Mouse (Mus musculus): ENCODE results near the gene Kcna6. TPM values are rescaled to one million over a fixed set of nuclear protein-coding genes. Genes with fewer than 3 reads are reported as not detected.

Kcna6 gene
- polyA plus RNA-seq (2012; rRNA removed), result 0.05 and 0.16 TPM in 2 replicates

- no peak for DNase-seq (ENCODE audit: low read depth in 1 of 2, low spot score in 2 of 2)
- H3K27me3 ChIP-seq (ENCODE audit: control insufficient read depth, insufficient read depth, low read length), result peaks cover 2% of the 10 kb centered on the region; the same call in 1 of the 2 replicates
- H3K36me3 ChIP-seq (ENCODE audit: control insufficient read depth, insufficient read depth, low read length), result no peaks in the 10 kb centered on the region
- TF ChIP-seq CTCF (IDR thresholded peaks at IDR 0.05; ENCODE audit: extremely low read depth, insufficient read depth, insufficient read length, insufficient replicate concordance), result no peak
- no peak for TF ChIP-seq POLR2A (IDR thresholded peaks at IDR 0.05; ENCODE audit: low read depth, low read length)
- H3K4me1 ChIP-seq (ENCODE audit: control insufficient read depth, insufficient read depth, insufficient read length), result no peaks in the 10 kb centered on the region
- H3K27ac ChIP-seq (ENCODE audit: insufficient read depth, low read length), result no peak within 1 kb of the TSS
- H3K4me3 ChIP-seq (ENCODE audit: extremely low read depth, insufficient read depth, insufficient read length), result no peak within 1 kb of the TSS
- 6% methylated on average over 36 of the region's 36 CpGs for WGBS
Observed at GRCm38 (mm10) chr6:126740211-126741142, at the start of gene Kcna6. Kcna6 (minus strand) TSS chr6:126740674.

- 76% methylated on average over 8 of the region's 8 CpGs for WGBS
- Histone ChIP-seq H3K36me3 (ENCODE audit: control insufficient read depth, insufficient read depth, low read length) (no peaks in the 10 kb centered on the region), H3K27me3 (ENCODE audit: control insufficient read depth, insufficient read depth, low read length) (no peaks in the 10 kb centered on the region), H3K27ac (ENCODE audit: insufficient read depth, low read length) (no peak overlapping the region), H3K4me1 (ENCODE audit: control insufficient read depth, insufficient read depth, insufficient read length) (peaks cover 3% of the 10 kb centered on the region; the same call in 1 of the 2 replicates), H3K4me3 (ENCODE audit: extremely low read depth, insufficient read depth, insufficient read length) (no peak overlapping the region)
- no peak for TF ChIP-seq POLR2A (IDR thresholded peaks at IDR 0.05; ENCODE audit: low read depth, low read length)
- TF ChIP-seq CTCF (IDR thresholded peaks at IDR 0.05; ENCODE audit: extremely low read depth, insufficient read depth, insufficient read length, insufficient replicate concordance), result no peak
- no peak for DNase-seq (ENCODE audit: low read depth in 1 of 2, low spot score in 2 of 2)
Observed at GRCm38 (mm10) chr6:126788863-126789262, 48.4 kb upstream of the Kcna6 start.

DNA sequence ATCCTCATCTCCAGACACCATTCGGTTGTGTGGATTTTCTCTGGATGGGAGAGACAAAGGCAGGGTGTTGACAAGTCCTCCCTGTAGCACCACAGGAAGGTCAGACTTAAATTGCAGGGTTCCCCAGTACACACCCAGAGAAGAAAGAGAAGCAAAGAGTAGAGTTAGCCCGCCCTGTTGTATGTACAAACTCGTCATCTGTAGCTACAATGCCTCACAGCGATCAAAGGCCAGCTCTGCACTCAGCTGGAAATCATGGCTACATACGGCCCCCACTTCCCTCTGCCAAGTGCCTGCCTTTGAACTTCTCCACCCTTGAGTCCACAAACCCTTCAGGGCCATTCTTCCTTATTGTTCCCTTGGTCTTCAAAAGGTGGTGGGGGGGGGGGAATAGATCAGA lies 43.7 kb upstream of the Kcna6 start:
- 69% methylated on average over 5 of the region's 5 CpGs for WGBS
- Histone ChIP-seq H3K4me1 (ENCODE audit: control insufficient read depth, insufficient read depth, insufficient read length) (no peaks in the 10 kb centered on the region), H3K27ac (ENCODE audit: insufficient read depth, low read length) (no peak overlapping the region), H3K27me3 (ENCODE audit: control insufficient read depth, insufficient read depth, low read length) (no peaks in the 10 kb centered on the region), H3K36me3 (ENCODE audit: control insufficient read depth, insufficient read depth, low read length) (no peaks in the 10 kb centered on the region), H3K4me3 (ENCODE audit: extremely low read depth, insufficient read depth, insufficient read length) (no peak overlapping the region)
- DNase-seq (ENCODE audit: low read depth in 1 of 2, low spot score in 2 of 2), result no peak
- TF ChIP-seq CTCF (IDR thresholded peaks at IDR 0.05; ENCODE audit: extremely low read depth, insufficient read depth, insufficient read length, insufficient replicate concordance), result no peak
- no peak for TF ChIP-seq POLR2A (IDR thresholded peaks at IDR 0.05; ENCODE audit: low read depth, low read length)

DNA sequence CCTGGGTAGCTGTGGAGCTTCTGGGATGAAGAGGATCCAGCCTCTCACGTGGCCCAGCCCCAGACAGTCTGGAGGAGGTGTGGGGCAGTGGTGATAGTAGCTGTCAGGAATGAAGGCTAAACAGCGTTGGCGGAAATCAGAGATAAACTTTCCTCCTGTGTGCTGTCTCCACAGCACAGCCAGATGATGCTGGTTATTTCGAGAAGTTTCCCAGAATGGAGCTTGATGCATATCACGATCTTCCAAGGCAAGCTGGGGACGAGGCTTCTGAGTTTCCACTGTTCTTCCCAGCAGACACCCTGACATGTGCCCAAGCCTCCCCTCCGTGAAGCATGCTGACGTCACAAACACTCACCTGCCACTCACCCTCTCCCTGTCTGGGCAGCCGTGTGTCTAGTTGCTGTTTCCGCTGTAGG lies 43.2 kb upstream of the Kcna6 start:
- no peak for DNase-seq (ENCODE audit: low read depth in 1 of 2, low spot score in 2 of 2)
- Histone ChIP-seq H3K36me3 (ENCODE audit: control insufficient read depth, insufficient read depth, low read length) (no peaks in the 10 kb centered on the region), H3K4me1 (ENCODE audit: control insufficient read depth, insufficient read depth, insufficient read length) (no peaks in the 10 kb centered on the region), H3K27ac (ENCODE audit: insufficient read depth, low read length) (no peak overlapping the region), H3K4me3 (ENCODE audit: extremely low read depth, insufficient read depth, insufficient read length) (no peak overlapping the region), H3K27me3 (ENCODE audit: control insufficient read depth, insufficient read depth, low read length) (no peaks in the 10 kb centered on the region)
- 77% methylated on average over 10 of the region's 10 CpGs for WGBS
- TF ChIP-seq POLR2A (IDR thresholded peaks at IDR 0.05; ENCODE audit: low read depth, low read length) (no peak), CTCF (IDR thresholded peaks at IDR 0.05; ENCODE audit: extremely low read depth, insufficient read depth, insufficient read length, insufficient replicate concordance) (no peak)

- no peaks in the 10 kb centered on the region for H3K4me1 ChIP-seq (ENCODE audit: control insufficient read depth, insufficient read depth, insufficient read length)
- WGBS, result 93% methylated on average over 1 of the region's 1 CpGs
- H3K4me3 ChIP-seq (ENCODE audit: extremely low read depth, insufficient read depth, insufficient read length), result no peak overlapping the region
- DNase-seq (ENCODE audit: low read depth in 1 of 2, low spot score in 2 of 2), result no peak
- no peak overlapping the region for H3K27ac ChIP-seq (ENCODE audit: insufficient read depth, low read length)
- no peaks in the 10 kb centered on the region for H3K36me3 ChIP-seq (ENCODE audit: control insufficient read depth, insufficient read depth, low read length)
- TF ChIP-seq POLR2A (IDR thresholded peaks at IDR 0.05; ENCODE audit: low read depth, low read length) (no peak), CTCF (IDR thresholded peaks at IDR 0.05; ENCODE audit: extremely low read depth, insufficient read depth, insufficient read length, insufficient replicate concordance) (no peak)
- no peaks in the 10 kb centered on the region for H3K27me3 ChIP-seq (ENCODE audit: control insufficient read depth, insufficient read depth, low read length)
Observed at GRCm38 (mm10) chr6:126783056-126783455, 42.6 kb upstream of the Kcna6 start.

DNA sequence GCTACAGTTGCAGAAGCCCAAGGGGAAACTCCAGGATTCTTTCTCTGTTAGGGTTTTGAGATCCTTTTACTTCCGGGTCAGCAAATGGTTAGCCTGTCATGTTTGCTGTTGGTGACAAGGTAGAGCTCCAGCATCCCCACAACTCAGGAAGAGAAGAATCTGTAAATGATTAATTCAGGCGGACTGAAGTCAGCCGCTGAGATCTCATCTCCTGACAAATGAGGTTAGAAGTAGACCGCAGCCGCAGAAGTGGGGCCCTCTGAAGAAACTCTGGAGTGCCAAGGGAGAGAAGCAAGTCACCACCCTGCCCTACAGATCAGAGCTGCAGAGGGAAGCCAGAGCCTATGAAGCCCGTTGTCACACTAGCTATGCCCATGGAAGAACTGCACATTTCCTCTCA lies 37.4 kb upstream of the Kcna6 start:
- Histone ChIP-seq H3K36me3 (ENCODE audit: control insufficient read depth, insufficient read depth, low read length) (no peaks in the 10 kb centered on the region), H3K4me3 (ENCODE audit: extremely low read depth, insufficient read depth, insufficient read length) (no peak overlapping the region), H3K27me3 (ENCODE audit: control insufficient read depth, insufficient read depth, low read length) (no peaks in the 10 kb centered on the region), H3K27ac (ENCODE audit: insufficient read depth, low read length) (no peak overlapping the region), H3K4me1 (ENCODE audit: control insufficient read depth, insufficient read depth, insufficient read length) (no peaks in the 10 kb centered on the region)
- TF ChIP-seq POLR2A (IDR thresholded peaks at IDR 0.05; ENCODE audit: low read depth, low read length) (no peak), CTCF (IDR thresholded peaks at IDR 0.05; ENCODE audit: extremely low read depth, insufficient read depth, insufficient read length, insufficient replicate concordance) (no peak)
- WGBS, result 84% methylated on average over 6 of the region's 6 CpGs
- no peak for DNase-seq (ENCODE audit: low read depth in 1 of 2, low spot score in 2 of 2)

GRCm38 (mm10) chr6:126773873-126774272 lies 33.4 kb upstream of the Kcna6 start:
- no peak for TF ChIP-seq POLR2A (IDR thresholded peaks at IDR 0.05; ENCODE audit: low read depth, low read length)
- no peak for TF ChIP-seq CTCF (IDR thresholded peaks at IDR 0.05; ENCODE audit: extremely low read depth, insufficient read depth, insufficient read length, insufficient replicate concordance)
- WGBS, result 81% methylated on average over 4 of the region's 4 CpGs
- H3K36me3 ChIP-seq (ENCODE audit: control insufficient read depth, insufficient read depth, low read length), result no peaks in the 10 kb centered on the region
- H3K27me3 ChIP-seq (ENCODE audit: control insufficient read depth, insufficient read depth, low read length), result no peaks in the 10 kb centered on the region
- no peaks in the 10 kb centered on the region for H3K4me1 ChIP-seq (ENCODE audit: control insufficient read depth, insufficient read depth, insufficient read length)
- no peak overlapping the region for H3K27ac ChIP-seq (ENCODE audit: insufficient read depth, low read length)
- DNase-seq (ENCODE audit: low read depth in 1 of 2, low spot score in 2 of 2), result no peak
- H3K4me3 ChIP-seq (ENCODE audit: extremely low read depth, insufficient read depth, insufficient read length), result no peak overlapping the region
